Mouse (Mus musculus) limb, embryonic 15.5 days (tissue): Measurements from ENCODE around the gene H2al2a. TPM values are rescaled to one million over a fixed set of nuclear protein-coding genes. Genes with fewer than 3 reads are reported as not detected.

ENCODE experiments used
- ATAC-seq: fragments of 200-750 bp; cut with Nextera tagmentation; 2 replicates; pipeline ENCODE4 v1.8.0; 2017; ENCODE audit warnings: low read depth, moderate TSS enrichment; ENCODE audit not compliant: insufficient number of reproducible peaks, low FRiP score, low TSS enrichment
- H3K27ac ChIP-seq: fragments of 300-500 bp; sonication (generic); 2 replicates; pipeline ENCODE4 v1.5.1; 2015; ENCODE audit warnings: moderate library complexity, mild to moderate bottlenecking, inconsistent platforms
- H3K27me3 ChIP-seq: fragments of 300-500 bp; sonication (generic); 2 replicates; pipeline ENCODE4 v1.6.1; 2015; ENCODE audit warnings: inconsistent platforms
- H3K36me3 ChIP-seq: fragments of 300-500 bp; sonication (generic); 2 replicates; pipeline ENCODE4 v1.6.1; 2015; ENCODE audit warnings: inconsistent platforms
- H3K4me1 ChIP-seq: fragments of 300-500 bp; sonication (generic); 2 replicates; pipeline ENCODE4 v1.6.1; 2015; ENCODE audit warnings: inconsistent platforms
- H3K4me2 ChIP-seq: fragments of 300-500 bp; sonication (generic); 2 replicates; pipeline ENCODE4 v1.6.1; 2015; ENCODE audit warnings: mild to moderate bottlenecking, inconsistent platforms
- H3K4me3 ChIP-seq: fragments of 300-500 bp; sonication (generic); 2 replicates; pipeline ENCODE4 v1.5.1; 2015; ENCODE audit warnings: mild to moderate bottlenecking, inconsistent platforms
- H3K9ac ChIP-seq: fragments of 300-500 bp; sonication (generic); 2 replicates; pipeline ENCODE4 v1.6.1; 2015; ENCODE audit warnings: inconsistent platforms
- H3K9me3 ChIP-seq: fragments of 300-500 bp; sonication (generic); 2 replicates; pipeline ENCODE4 v1.6.1; 2016; ENCODE audit warnings: inconsistent platforms
- WGBS: fragments of 180-500 bp; shearing (Covaris S2); methylation state at CpG from one replicate; pipeline ENCODE4 v1.1.7; 2015; 5-methylcytosine and 5-hydroxymethylcytosine counted together
- polyA plus RNA-seq: library from polyadenylated mRNA; unstranded; fragments of >200 nt; fragmentation: Nextera tagmentation; extraction: Ambion mirVana; gene quantifications from 2 replicates; pipeline ENCODE4 v1.2.1, GENCODE M21; 2015

H2al2a gene
- polyA plus RNA-seq: not detected in 2 replicates

- no peak within 1 kb of the TSS for H3K4me3 ChIP-seq
- H3K27me3 ChIP-seq: no peaks in the 10 kb centered on the region
- no peak within 1 kb of the TSS for H3K27ac ChIP-seq
- ATAC-seq: no peak
- H3K4me2 ChIP-seq: no peak within 1 kb of the TSS
- no peak within 1 kb of the TSS for H3K9ac ChIP-seq
- no peaks in the 10 kb centered on the region for H3K4me1 ChIP-seq
- H3K9me3 ChIP-seq: no peaks in the 10 kb centered on the region
- no peaks in the 10 kb centered on the region for H3K36me3 ChIP-seq
These were observed at the start of gene H2al2a for GRCm38 (mm10) chr2:17996858-17997257. H2al2a (minus strand) TSS chr2:17996958.

GRCm38 (mm10) chr2:18046186-18046585 lies 49.4 kb upstream of the H2al2a start:
- Histone ChIP-seq H3K27ac (peak overlapping the region; percentile 99), H3K4me3 (peak overlapping the region; percentile 80), H3K9ac (peak overlapping the region; percentile 97), H3K36me3 (no peaks in the 10 kb centered on the region), H3K27me3 (no peaks in the 10 kb centered on the region), H3K4me2 (peak overlapping the region; percentile 71), H3K4me1 (peaks cover 20% of the 10 kb centered on the region), H3K9me3 (no peaks in the 10 kb centered on the region)
- ATAC-seq: no peak
- 2% methylated on average over 4 of the region's 4 CpGs for WGBS

- peak overlapping the region; percentile 71 for H3K4me2 ChIP-seq
- no peaks in the 10 kb centered on the region for H3K27me3 ChIP-seq
- peak overlapping the region; percentile 80 for H3K4me3 ChIP-seq
- 15% methylated on average over 6 of the region's 6 CpGs for WGBS
- peak overlapping the region; percentile 99 for H3K27ac ChIP-seq
- peak overlapping the region; percentile 97 for H3K9ac ChIP-seq
- H3K4me1 ChIP-seq: peaks cover 23% of the 10 kb centered on the region
- no peaks in the 10 kb centered on the region for H3K9me3 ChIP-seq
- no peaks in the 10 kb centered on the region for H3K36me3 ChIP-seq
- no peak for ATAC-seq
These were observed 49.0 kb upstream of the H2al2a start for GRCm38 (mm10) chr2:18045781-18046181.

GRCm38 (mm10) chr2:18045143-18045780 lies 48.5 kb upstream of the H2al2a start:
- peaks cover 28% of the 10 kb centered on the region for H3K4me1 ChIP-seq
- WGBS: 6% methylated on average over 7 of the region's 7 CpGs
- H3K4me3 ChIP-seq: peak overlapping the region; percentile 80
- ATAC-seq: no peak
- H3K9me3 ChIP-seq: no peaks in the 10 kb centered on the region
- H3K27ac ChIP-seq: peak overlapping the region; percentile 99
- H3K27me3 ChIP-seq: no peaks in the 10 kb centered on the region
- no peaks in the 10 kb centered on the region for H3K36me3 ChIP-seq
- H3K4me2 ChIP-seq: peak overlapping the region; percentile 71
- peak overlapping the region; percentile 97; the same call in 1 of the 2 replicates for H3K9ac ChIP-seq

GRCm38 (mm10) chr2:18041199-18041885 lies 44.6 kb upstream of the H2al2a start:
- H3K27ac ChIP-seq: no peak overlapping the region
- ATAC-seq: no peak
- H3K4me1 ChIP-seq: peaks cover 30% of the 10 kb centered on the region
- no peak overlapping the region for H3K4me3 ChIP-seq
- WGBS: 27% methylated on average over 14 of the region's 14 CpGs
- H3K27me3 ChIP-seq: no peaks in the 10 kb centered on the region
- 0 out of 2 replicates have a peak overlapping the region, but pooled peaks have one; percentile 17 for H3K4me2 ChIP-seq
- no peaks in the 10 kb centered on the region for H3K9me3 ChIP-seq
- no peak overlapping the region for H3K9ac ChIP-seq
- H3K36me3 ChIP-seq: no peaks in the 10 kb centered on the region

- H3K4me1 ChIP-seq: peaks cover 28% of the 10 kb centered on the region
- H3K4me2 ChIP-seq: peak overlapping the region; percentile 47; the same call in 1 of the 2 replicates
- 51% methylated on average over 27 of the region's 27 CpGs for WGBS
- peak overlapping the region; percentile 37; the same call in 1 of the 2 replicates for H3K9ac ChIP-seq
- no peak overlapping the region for H3K27ac ChIP-seq
- no peaks in the 10 kb centered on the region for H3K9me3 ChIP-seq
- no peaks in the 10 kb centered on the region for H3K27me3 ChIP-seq
- H3K36me3 ChIP-seq: no peaks in the 10 kb centered on the region
- no peak for ATAC-seq
- no peak overlapping the region for H3K4me3 ChIP-seq
These were observed 43.8 kb upstream of the H2al2a start for GRCm38 (mm10) chr2:18040347-18041160.

GRCm38 (mm10) chr2:18039566-18040290 lies 43.0 kb upstream of the H2al2a start:
- Histone ChIP-seq H3K4me2 (peak overlapping the region; percentile 47), H3K9ac (peak overlapping the region; percentile 37), H3K9me3 (no peaks in the 10 kb centered on the region), H3K36me3 (no peaks in the 10 kb centered on the region), H3K27me3 (no peaks in the 10 kb centered on the region), H3K27ac (0 out of 2 replicates have a peak overlapping the region, but pooled peaks have one; percentile 38), H3K4me3 (peak overlapping the region; percentile 26), H3K4me1 (peaks cover 28% of the 10 kb centered on the region)
- 14% methylated on average over 46 of the region's 46 CpGs for WGBS
- no peak for ATAC-seq

GRCm38 (mm10) chr2:18038895-18039371 lies 42.2 kb upstream of the H2al2a start:
- Histone ChIP-seq H3K9me3 (no peaks in the 10 kb centered on the region), H3K9ac (no peak overlapping the region), H3K4me3 (no peak overlapping the region), H3K27me3 (no peaks in the 10 kb centered on the region), H3K4me2 (no peak overlapping the region; the same call in 1 of the 2 replicates), H3K4me1 (peaks cover 28% of the 10 kb centered on the region), H3K27ac (no peak overlapping the region), H3K36me3 (no peaks in the 10 kb centered on the region)
- 72% methylated on average over 10 of the region's 10 CpGs for WGBS
- ATAC-seq: no peak

- no peak for ATAC-seq
- Histone ChIP-seq H3K9ac (no peak overlapping the region), H3K27me3 (no peaks in the 10 kb centered on the region), H3K27ac (no peak overlapping the region), H3K36me3 (no peaks in the 10 kb centered on the region), H3K9me3 (no peaks in the 10 kb centered on the region), H3K4me2 (no peak overlapping the region), H3K4me1 (peaks cover 29% of the 10 kb centered on the region), H3K4me3 (no peak overlapping the region)
- WGBS: 57% methylated on average over 3 of the region's 3 CpGs
These were observed 41.5 kb upstream of the H2al2a start for GRCm38 (mm10) chr2:18038141-18038752.

GRCm38 (mm10) chr2:18037491-18037890 lies 40.7 kb upstream of the H2al2a start, which contains the start of gene A930004D18Rik:
A930004D18Rik (minus strand) TSS chr2:18037737.
- no peak within 1 kb of the TSS for H3K4me2 ChIP-seq
- no peaks in the 10 kb centered on the region for H3K36me3 ChIP-seq
- no peaks in the 10 kb centered on the region for H3K27me3 ChIP-seq
- peaks cover 34% of the 10 kb centered on the region for H3K4me1 ChIP-seq
- H3K27ac ChIP-seq: no peak within 1 kb of the TSS
- H3K4me3 ChIP-seq: no peak within 1 kb of the TSS
- no peaks in the 10 kb centered on the region for H3K9me3 ChIP-seq
- 79% methylated on average over 2 of the region's 2 CpGs for WGBS
- H3K9ac ChIP-seq: no peak within 1 kb of the TSS
- no peak for ATAC-seq
